Mouse (Mus musculus): Measurements from ENCODE around the gene Hddc3.

DNA sequence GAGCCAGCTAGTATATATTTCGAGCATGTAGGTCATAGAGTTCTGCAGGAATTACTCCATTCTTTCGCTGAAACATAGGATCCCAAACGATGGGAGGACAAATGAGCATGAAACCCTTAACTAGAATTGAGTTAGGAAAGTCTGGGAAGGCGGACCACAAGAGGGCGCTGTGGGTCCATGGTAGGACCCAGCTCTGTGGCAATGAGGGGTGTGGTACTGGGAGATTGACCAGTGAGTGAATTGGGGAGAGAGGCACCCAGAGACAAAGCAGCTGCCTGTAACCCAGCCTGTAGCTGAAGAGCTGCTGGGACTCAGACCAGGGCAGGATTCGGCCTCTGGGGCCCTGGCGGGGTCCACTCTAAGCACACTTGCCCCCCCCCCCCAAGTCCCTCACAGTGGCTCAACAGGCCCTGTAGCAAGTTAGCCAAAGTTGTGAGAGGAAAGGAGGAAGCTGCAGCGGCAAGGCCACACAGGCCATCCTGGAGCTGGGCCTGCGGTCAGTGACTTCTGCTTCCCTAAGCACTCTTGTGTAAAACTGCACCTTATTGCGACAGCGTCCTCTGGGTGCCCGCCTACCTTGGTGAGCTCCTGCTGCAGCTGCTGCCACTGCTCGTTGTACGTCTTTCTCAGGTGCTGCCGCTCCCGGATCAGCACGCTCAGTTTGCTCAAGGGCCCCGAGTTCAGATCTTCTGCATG, 43.5 kb downstream of the Hddc3 start:
- TF ChIP-seq CTCF (conservative IDR thresholded peaks at IDR 0.05 in 1 of 2, IDR thresholded peaks at IDR 0.05 in 1 of 2; ENCODE audit: low read depth in 2 of 2, low read length in 2 of 2) (peak; percentile 83 to 97), ELF1 (IDR thresholded peaks at IDR 0.05; ENCODE audit: low read depth, low read length) (no peak; the same call in 1 of the 2 replicates)
